In genomic region chr11:4849258-4849943, GRCm38 (mm10) we compare ENCODE assay signal across 8 mouse cellular contexts. TPM values are rescaled to one million over a fixed set of nuclear protein-coding genes. Genes with fewer than 3 reads are reported as not detected.
DNase-seq lines count a peak whose midpoint lies in the region; ATAC-seq lines count a peak whose summit lies in the region.

Gene Nf2 (minus strand): TSS chr11:4849536.

- peak within 1 kb of the TSS; percentile 66 for H3K4me2 ChIP-seq in intestine, embryonic 14.5 days (ENCODE audit: low read length)

- ATAC-seq in intestine, embryonic 14.5 days (replicated peaks; ENCODE audit: low FRiP score, low TSS enrichment, low read depth), result peak; percentile 100

- no peaks in the 10 kb centered on the region for H3K36me3 ChIP-seq in intestine, embryonic 14.5 days (ENCODE audit: control insufficient read depth, insufficient read depth, low read length)

- H3K4me1 ChIP-seq in intestine, embryonic 14.5 days (replicated peaks; ENCODE audit: control insufficient read depth, insufficient read depth, low read length), result peaks cover 11% of the 10 kb centered on the region; the same call in 1 of the 2 replicates

- DNase-seq in adrenal gland, adult 18-20 months (ENCODE audit: low spot score in 2 of 2), result peak; percentile 83
- peak; percentile 99 for DNase-seq in embryo, embryonic 11 days
- peak; percentile 98 for DNase-seq in gastrocnemius, postnatal 25 days
- peak; percentile 93 for DNase-seq in intestine, embryonic 14.5 days (ENCODE audit: low spot score)
- DNase-seq in left cerebral cortex, postnatal 14 days (ENCODE audit: low spot score in 2 of 2), result peak; percentile 99
- DNase-seq in mesoderm, embryonic 11.5 days (ENCODE audit: low read depth, low spot score), result peak; percentile 99
- peak; percentile 98 to 99 for DNase-seq in right cerebral cortex, postnatal 36 days (ENCODE audit: low spot score in 2 of 2)
- DNase-seq in yolk sac, embryonic 10.5 days (ENCODE audit: low spot score), result peak; percentile 99

- intact Hi-C loops in left cerebral cortex, postnatal 14 days (cut with DNase I), result no loop called here

- peak within 1 kb of the TSS; percentile 88 for H3K4me3 ChIP-seq in intestine, embryonic 14.5 days (ENCODE audit: low read depth, low read length)

- WGBS in intestine, embryonic 14.5 days, result under 1% methylated on average over 58 of the region's 60 CpGs

- peak within 1 kb of the TSS; percentile 66 for H3K27ac ChIP-seq in intestine, embryonic 14.5 days (ENCODE audit: low read depth)

- H3K9me3 ChIP-seq in intestine, embryonic 14.5 days (ENCODE audit: control insufficient read depth, low read length), result no peaks in the 10 kb centered on the region

- H3K9ac ChIP-seq in intestine, embryonic 14.5 days (ENCODE audit: low read length), result peak within 1 kb of the TSS; percentile 81

- H3K27me3 ChIP-seq in intestine, embryonic 14.5 days (replicated peaks; ENCODE audit: control insufficient read depth, insufficient read depth, low read length), result no peaks in the 10 kb centered on the region

RNA-seq across cellular contexts. Expression of gene Nf2, which starts in this region (rescaled TPM):
- 100 to 1,000 TPM in 1 of 2 experiments, 10 to 100 TPM in 1; 63.4 to 136 TPM for total RNA-seq in adrenal gland, adult 18-20 months (2021)
- 10 to 100 TPM; 42.0 to 46.6 TPM for total RNA-seq in gastrocnemius, postnatal 25 days (2021)
- 42.0 and 43.6 TPM in 2 replicates for polyA plus RNA-seq in intestine, embryonic 14.5 days (2014; fragmentation: Nextera tagmentation; extraction: Ambion mirVana)
- total RNA-seq in left cerebral cortex, postnatal 14 days (2021), result 100 to 1,000 TPM; 100 to 104 TPM

Comparison
In these comparisons a context has a peak if more than half of its experiments do, and no peak if none do; other contexts are left out.
1. Peak in every context shown above with its lines: DNase-seq, ATAC-seq, H3K4me3 ChIP-seq and H3K27ac ChIP-seq.